Mouse (Mus musculus) neutrophil, adult 5-6 weeks (primary cell): ENCODE measurements at regions not wholly inside any gene's neighbourhood (a gene's known extent, or its start where the extent isn't known, plus 50 kb on each side); places are given as distances from the start of the nearest gene placed in this dataset.

ENCODE experiments used
- ATAC-seq: fragments of 151-379, 151-347 bp; 2 replicates; pipeline ENCODE4 v1.8.0; 2017; ENCODE audit warnings: mild to moderate bottlenecking, moderate TSS enrichment; ENCODE audit not compliant: insufficient number of reproducible peaks, poor library complexity, low FRiP score, severe bottlenecking; ENCODE audit errors: extremely low read depth

DNA sequence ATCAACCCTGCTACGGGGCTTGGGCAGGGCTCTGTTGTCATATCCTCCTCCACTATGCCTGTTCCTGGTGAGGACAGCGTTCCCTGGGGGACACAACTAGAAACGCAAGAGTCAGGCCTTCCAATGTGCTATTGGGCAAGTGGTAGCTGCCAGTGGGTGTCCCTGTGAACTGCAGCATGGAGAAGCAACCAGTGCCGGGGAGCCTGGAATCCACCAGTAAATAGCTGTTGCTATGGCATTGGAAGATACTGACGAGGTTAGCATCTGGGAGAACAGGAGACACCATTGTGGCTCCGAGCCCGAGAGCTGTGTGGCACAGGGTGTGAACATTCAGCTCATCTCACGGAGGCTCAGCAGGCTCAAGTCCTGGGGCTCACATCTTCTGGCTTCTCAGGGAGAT lies 414.0 kb downstream of the Zfp536 start:
- no peak for ATAC-seq

DNA sequence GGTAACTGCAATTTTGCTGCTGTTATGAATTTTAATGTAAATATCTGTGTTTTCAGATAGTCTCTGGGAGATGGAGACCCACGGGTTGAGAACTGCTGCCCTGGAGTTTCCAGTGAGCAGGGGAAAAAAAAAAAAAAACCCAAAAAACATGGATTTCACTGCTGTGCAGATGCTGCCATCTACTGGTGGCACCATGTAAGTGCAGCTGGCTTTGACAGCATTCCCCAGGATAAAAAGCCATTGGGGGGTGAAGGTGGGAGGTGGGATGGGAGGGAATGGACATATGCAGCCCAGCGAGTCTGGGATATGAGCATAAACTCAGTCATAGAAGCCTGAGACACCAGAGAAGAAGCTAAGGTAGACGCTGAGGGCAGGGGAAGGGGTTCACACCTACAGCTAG lies 413.3 kb downstream of the Zfp536 start:
- no peak for ATAC-seq

DNA sequence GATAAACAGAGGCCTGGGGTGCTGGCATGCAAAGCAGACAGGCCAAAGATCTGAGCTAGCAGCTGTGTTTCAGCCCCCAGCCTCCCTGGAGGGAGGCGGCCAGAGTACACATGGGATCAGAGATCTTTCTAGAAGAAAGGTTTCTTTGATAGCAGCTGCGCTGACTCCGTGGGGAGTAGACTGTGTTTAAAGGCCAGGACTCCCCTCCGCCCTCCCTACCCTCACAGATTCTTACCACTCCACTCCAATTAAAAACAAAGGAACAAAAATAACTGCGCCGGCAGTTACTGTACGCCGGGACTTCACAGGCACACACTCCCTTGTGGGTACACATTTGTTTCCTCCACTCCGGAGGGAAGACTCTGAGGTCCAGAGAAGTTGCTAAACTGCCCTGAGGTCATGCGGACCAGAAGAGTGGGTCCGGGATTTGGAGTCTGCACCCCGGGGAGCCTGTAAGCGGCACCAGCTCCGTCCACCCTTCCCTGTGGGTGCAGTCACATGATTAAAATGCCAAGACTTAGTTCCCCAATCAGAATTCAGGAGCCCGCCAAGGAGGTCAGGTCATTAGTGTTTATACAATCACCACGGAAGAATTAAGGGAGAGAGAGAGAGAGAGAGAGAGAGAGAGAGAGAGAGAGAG lies 411.5 kb downstream of the Zfp536 start:
- ATAC-seq: no peak

DNA sequence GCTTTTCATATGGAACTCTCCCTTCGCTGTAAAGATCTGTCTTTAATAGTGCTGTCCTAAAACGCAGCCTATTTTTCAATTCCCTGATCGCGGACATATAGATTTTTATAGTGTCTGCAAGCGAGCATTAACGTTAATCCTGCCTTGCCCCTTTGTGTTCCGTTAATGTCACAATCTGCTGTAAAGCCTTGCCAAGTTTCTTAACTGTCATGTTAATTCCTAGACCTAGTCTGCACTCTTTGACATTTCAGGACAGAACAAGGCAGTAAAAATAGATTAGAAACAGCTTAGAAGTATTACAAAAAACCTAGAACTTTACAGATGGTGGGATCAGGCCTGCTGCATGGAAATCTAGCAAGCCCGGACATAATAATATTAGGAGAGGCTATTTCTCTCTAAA lies 410.6 kb downstream of the Zfp536 start:
- no peak for ATAC-seq

DNA sequence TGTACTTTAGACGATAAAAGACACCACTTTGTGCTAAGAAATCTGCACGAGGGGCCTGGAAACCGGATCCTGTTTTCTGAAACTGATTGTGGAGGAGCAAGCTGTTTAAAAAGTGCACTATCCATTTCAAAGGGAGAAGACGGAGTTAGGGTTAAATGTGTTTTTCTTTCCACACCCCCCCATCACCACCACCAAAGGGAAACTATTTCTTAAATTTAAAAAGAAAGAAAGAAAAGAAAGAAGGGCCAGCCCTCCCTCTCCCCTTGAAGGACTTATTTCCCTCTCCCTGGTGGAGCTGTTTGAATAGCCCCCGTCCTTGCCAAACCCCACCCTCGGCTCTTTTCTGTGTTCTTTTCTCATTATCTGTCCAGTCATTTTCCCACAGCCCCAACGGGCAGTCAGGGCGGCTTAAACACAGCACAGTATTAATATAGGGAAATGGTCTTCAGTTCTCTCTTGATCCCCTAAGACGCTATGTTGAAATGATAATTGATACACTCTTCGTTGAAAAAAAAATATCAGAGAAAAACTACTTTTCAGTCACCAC lies 409.7 kb downstream of the Zfp536 start:
- no peak for ATAC-seq

DNA sequence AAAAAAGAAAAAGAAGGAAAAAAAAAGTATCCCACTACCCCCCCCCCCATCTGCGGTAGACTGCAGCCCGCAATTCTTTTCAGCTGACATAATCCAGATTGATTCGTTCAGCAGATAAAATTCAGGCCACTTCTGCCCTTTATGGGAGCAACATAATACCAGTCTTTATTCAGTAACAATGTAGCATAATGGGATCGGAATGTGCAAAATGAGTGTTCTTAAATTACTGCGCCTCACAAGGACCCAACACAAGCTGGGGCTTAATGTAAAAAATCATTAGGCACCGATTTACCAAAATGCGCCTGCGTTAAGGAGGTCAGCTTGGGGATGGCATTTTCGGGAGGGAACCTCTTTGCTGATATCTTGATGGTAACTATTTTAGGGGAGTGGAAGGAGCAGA lies 409.2 kb downstream of the Zfp536 start:
- ATAC-seq: no peak

DNA sequence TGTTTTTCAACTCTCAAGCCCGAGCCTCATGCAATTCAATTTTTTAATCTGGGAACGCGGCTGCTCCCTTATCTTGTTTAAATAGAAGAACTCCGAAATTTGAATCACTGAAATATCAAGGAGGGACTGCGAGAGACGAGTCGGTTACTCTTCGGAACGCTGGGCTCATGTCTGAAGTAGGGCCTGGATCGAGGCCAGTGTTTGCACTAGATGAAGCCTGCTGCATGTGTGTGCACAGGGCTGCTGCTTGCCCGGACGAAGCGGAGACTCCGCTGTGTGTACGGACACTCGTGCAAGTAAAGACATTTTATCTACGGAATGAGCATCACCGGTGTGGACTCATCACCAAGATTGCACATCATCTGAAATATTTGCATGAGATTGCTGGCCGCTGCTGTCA lies 407.4 kb downstream of the Zfp536 start:
- ATAC-seq: no peak

DNA sequence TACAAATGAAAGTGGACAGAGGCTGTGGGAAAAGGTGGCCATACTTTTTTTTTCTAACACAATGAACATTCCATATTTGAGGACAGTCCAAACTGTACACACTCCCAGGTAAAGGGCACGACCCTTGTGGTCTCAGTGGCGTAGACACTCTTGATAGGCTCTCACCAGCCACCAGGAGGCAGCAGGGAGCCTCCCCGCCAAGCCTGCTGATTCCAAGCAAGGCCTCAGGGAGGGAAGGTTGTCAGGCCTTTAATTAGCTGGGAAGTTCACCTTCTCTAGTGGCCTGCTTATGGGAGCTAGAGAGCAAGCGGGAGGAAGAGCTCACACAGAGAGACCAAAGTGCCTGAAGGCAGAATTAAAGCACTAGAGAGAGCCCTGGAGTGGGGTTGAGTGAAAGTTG lies 403.7 kb downstream of the Zfp536 start:
- no peak for ATAC-seq

DNA sequence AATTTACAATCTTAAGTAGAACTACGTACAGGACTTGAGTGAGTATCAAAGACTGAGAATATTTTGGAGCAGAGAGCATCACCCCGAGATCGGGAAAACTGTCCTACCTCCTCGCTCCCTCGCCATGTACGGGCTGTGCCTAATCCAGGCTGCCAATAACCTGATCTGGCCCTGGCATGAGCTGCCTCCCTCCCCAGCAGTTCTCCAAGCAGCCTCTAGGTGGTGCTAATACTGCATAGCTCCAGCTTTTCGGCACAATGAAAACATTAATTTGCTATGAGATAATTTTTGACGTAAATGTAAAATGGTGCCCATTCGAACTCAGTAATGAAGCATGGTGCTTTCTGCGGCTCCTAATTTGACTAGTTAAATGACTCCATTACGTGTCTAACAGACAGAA lies 399.6 kb downstream of the Zfp536 start:
- ATAC-seq: peak; percentile 24; the same call in 1 of the 2 replicates

DNA sequence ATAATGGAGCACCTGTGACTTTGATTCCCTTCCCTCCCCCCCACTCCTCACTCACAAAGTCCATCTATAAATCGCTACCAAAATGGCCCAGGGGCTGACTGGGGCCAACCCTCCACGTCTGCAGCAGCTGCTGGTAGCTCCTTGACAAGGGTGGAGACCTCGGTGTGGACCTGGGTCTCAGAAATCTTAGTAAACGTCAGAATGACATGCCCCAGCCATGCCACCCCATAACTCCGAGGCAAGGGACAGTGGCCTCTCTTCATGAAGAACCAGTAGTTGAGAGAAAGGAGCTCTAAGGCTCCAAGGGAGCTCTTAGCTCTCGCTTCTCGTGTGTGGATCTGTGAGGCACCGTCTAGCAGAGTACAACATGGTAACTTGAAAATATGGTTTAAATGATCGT lies 398.4 kb downstream of the Zfp536 start:
- no peak for ATAC-seq

DNA sequence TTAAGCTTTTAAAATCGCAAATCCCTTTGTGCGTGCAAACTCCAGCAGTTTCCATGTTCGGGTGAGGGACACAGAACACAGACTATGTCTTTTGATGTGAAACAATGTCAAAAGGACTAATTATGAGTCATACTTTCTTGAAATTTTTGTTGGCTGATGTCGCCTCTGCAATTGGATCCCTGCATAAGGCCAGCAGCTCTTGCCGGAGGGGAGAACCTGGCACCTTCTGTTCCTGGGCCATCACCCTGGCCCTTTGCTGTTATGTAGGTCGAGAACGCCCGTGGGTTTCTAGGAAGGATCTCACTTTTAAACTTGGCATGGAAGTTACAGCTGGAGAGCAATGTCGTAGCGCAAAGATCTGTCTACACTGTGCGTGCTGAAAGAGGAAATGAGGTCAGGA lies 397.9 kb downstream of the Zfp536 start:
- ATAC-seq: no peak

DNA sequence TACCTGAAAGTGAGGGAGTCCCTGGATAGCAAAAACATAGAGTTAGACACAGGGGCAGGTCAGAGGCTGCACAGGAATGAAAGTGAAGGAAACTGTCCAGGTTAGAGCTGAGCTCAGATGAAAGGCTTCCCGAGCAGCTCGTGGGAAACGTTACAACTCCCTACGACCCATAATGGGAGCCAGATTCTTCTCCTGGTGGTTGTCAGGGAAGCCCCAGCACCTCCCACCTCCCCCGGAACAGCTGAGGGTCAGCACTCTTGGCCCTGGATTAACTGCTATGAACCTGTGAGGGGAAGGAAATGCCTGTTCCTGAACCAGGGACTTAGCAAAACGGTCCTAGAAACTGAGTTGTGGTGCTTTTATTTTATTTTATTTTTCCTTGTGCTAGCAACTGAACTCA lies 397.2 kb downstream of the Zfp536 start:
- ATAC-seq: no peak

DNA sequence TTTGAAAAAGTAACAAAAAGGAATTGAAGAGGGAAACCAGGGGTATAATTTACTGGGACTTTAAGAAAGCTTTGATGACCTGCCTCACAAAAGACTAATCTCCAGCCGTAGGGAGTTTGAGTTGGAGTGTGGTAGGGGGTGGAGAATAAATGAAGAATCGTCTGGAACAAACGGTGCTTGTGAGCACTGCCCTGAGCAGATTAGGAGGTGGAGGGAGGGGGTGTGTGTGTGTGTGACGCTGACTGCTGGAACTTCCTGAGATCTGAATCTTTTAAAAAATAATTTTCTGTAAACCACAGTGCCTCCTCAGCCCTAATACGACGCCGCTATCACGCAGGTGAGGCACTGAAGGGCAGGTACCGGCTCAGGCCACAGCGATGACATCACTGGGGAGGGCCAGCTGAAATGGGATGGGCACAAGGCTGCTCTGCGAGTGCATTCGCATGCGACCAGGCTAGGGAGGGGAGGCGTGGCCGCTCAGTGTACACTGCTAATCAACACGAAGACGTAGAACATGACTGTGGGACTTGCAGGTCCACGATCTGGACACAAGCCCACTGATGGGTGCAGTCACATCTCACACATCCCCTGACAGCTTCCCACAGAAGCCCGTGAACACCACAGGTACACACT lies 395.4 kb downstream of the Zfp536 start:
- ATAC-seq: no peak

DNA sequence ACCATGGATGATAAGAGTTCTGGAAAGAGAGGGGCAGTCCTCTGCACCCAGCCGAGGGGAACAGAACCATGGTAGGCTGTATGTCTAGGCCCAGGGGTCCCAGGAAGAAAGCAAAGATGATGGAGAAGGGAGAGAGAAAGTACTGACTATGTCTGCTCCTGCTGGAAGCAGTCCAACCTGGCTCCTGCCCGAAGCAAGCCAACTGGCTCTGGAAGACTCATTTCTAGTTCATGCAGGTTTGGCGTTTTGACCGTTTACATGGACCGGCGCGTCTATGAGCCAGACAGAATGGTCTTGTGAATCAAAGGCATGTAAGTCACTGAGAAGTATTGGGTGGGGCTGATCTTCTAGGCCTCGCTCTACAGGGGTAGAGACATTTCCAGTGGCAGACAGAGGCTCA lies 385.6 kb downstream of the Zfp536 start:
- ATAC-seq: no peak

DNA sequence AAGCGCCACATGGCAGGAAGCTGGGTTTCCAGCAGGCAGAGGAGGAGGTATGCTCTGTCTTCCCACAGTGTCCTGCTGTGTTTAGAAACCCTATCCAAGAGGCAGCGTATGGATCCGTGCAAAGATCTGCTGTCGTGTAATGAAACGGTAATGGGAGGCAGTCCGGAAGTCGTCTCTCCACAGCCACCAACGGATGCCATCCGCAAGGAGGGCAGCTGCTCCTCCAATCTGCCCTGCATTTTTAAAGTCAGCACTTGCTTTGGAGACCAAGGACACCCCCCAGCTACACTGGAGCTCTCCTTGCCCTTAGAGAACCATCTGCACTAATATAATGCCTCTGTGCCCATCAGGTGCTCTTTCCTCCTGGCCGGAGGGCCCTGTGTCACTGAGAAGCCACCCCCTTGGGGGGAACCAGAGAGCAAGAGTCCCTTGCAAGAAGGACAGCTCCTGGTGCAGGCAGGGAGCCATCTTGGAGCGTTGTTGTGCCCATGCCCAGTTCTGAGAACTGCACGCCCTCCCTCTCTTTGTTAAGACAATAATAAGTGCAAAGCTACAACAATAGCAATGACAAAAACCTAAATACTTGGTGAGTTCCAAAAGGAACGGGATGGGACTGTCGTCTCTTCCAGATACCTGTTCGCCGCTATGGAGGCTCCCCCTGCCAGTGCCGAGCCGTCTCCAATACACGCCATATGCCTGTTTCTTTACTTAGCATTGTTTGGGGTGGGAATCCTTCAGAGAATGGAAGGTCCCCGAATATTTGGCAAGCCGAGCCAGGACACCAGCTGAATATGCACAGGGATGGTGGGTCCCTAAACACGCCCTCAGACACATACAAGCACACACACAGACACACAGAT lies 384.4 kb downstream of the Zfp536 start:
- no peak for ATAC-seq

DNA sequence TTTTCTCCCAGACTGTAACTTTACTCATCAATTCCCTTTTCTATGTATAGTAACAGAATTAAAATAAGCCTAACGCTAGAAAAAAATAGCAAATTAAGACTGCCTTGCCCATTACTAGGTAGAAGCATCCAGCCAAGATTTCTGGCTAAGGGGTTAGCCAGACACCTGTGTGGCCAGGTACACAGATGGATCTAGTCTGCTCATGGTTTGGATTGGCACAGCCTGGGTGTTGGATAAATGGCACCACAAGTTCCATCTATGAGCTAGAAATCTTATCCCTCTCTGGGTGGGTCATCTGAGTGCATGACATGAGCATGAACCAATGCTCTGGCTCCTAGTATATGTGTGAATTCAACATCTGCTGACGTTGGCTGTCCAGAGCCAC lies 383.7 kb downstream of the Zfp536 start:
- ATAC-seq: no peak

DNA sequence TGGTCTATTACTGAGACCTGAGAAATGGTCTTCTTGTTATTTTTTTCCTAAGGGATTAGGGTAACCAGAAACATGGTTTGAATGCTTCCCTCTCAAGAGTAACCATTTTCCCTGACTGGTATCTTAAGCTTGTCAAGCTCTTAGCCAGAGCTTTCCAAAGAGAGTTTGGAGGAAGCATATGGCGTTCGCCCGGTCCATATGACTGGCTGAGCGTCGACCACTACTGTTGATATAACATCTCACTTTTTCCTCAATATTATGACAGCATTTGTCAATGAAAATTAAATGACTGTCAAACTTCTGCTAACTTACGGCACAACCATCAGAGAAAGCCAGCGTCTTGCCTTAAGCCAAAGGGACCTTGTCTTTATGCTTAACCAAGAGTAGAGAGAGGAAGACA lies 383.2 kb downstream of the Zfp536 start:
- ATAC-seq: no peak

DNA sequence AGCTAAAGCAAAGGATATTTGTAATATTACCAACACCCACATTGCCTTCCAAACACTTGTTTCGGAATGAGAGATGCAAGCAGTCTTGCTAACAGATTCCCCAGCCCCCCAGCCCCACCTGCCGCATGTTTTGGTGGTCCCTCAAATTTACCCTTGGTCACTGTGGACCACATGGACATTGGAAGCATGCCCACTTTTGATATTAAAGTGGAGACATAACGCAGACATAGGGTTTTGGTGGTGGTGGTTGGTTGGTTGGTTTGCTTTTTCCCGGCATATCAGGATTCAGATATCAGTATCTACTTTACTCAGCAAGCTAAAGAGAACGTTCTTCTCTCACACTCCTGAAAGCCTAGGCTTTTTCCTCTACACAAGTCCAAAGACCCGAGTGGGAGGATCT lies 381.3 kb downstream of the Zfp536 start:
- no peak for ATAC-seq

DNA sequence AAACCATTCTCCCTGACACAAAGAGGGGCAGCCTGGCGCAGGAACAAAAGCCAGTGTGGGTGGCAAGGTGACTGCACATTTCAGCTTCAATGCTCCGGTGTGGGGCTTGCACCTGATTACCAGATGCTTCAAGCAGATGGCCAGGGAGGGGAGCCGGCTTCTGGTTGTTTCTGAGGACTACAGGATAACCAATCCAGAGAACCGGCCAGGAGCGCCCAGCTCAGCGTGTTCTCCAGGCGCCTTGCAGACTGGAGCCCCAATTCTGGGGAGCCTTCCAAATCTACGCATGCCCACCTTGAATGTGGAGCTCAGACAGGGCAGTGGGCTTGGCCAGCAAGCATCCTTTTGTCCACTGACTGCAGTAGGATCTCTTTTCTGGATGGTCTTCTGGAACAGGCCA lies 380.8 kb downstream of the Zfp536 start:
- ATAC-seq: no peak

DNA sequence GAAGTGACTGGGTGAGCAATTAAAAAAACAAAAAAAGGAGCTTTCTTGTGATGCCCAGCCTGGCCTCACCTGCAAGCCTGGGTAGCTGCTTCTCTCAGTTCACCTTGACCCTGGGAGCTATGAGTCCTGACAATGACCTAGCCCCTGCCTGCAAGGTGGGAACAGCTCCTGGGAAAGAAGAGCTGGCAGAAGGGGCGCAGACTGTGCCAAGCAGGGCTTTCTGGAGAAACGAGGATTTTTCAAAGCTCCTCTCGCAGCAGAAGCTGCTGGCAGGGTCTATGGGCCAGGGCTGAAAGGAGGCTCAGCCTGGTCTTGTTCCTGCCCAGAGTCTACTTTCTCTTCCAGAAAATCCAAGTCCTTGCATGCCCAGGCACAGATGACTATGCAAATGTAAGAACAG lies 380.4 kb downstream of the Zfp536 start:
- no peak for ATAC-seq
